In genomic region chr17:35222299-35222698, GRCm38 (mm10) we compare ENCODE assay signal across 13 mouse cellular contexts. TPM values are rescaled to one million over a fixed set of nuclear protein-coding genes. Genes with fewer than 3 reads are reported as not detected.
DNase-seq lines count a peak whose midpoint lies in the region; ATAC-seq and TF ChIP-seq lines count a peak whose summit lies in the region.
"Had no signal": no experiment of that assay in that cellular context is flagged by ENCODE, and none has a peak within 500 bp of the region (broad histone marks: within the 10 kb centered on the region; RNA-seq: fewer than 3 reads in every experiment).

No protein-coding gene starts in this region.

- H3K27ac ChIP-seq in hindbrain, embryonic 13.5 days, result no peak overlapping the region
- no peak overlapping the region for H3K27ac ChIP-seq in hindbrain, embryonic 16.5 days (ENCODE audit: low read depth, low read length)
- peak overlapping the region; percentile 69 for H3K27ac ChIP-seq in bone marrow macrophage, adult 2 months (ENCODE audit: insufficient read depth, low read depth, low read length)
- peak overlapping the region; percentile 35; the same call in 1 of the 2 replicates for H3K27ac ChIP-seq in liver, embryonic 16.5 days (ENCODE audit: low read length)
- H3K27ac ChIP-seq in stomach, postnatal 0 days (replicated peaks), result peak overlapping the region; percentile 40; the same call in 1 of the 2 replicates
- H3K27ac ChIP-seq: hindbrain, embryonic 10.5 days; midbrain, embryonic 12.5 days had no signal

- TF ChIP-seq EP300 in stomach, postnatal 0 days (optimal IDR thresholded peaks at IDR 0.05), result no peak

- no peak for TF ChIP-seq POLR2A in bone marrow macrophage, adult 2 months (IDR thresholded peaks at IDR 0.05; ENCODE audit: borderline replicate concordance, low read depth, low read length)

- no peak for ATAC-seq in hindbrain, embryonic 13.5 days (ENCODE audit: low FRiP score)
- no peak for ATAC-seq in hindbrain, embryonic 16.5 days
- ATAC-seq in liver, embryonic 16.5 days (ENCODE audit: low read depth), result 0 out of 2 replicates have a peak, but pooled peaks have one; percentile 20
- ATAC-seq in stomach, postnatal 0 days (ENCODE audit: low FRiP score, low TSS enrichment), result no peak

- H3K36me3 ChIP-seq in hindbrain, embryonic 13.5 days, result peaks cover 55% of the 10 kb centered on the region
- H3K36me3 ChIP-seq in hindbrain, embryonic 16.5 days (ENCODE audit: control insufficient read depth, insufficient read depth, low read length), result peaks cover under 1% of the 10 kb centered on the region; the same call in 1 of the 2 replicates
- H3K36me3 ChIP-seq in liver, embryonic 16.5 days (ENCODE audit: control insufficient read depth, insufficient read depth), result peaks cover 3% of the 10 kb centered on the region; the same call in 1 of the 2 replicates
- H3K36me3 ChIP-seq in stomach, postnatal 0 days (ENCODE audit: control insufficient read depth, insufficient read depth, low read length), result no peaks in the 10 kb centered on the region; the same call in 1 of the 2 replicates

- DNase-seq in stomach, postnatal 0 days (ENCODE audit: low spot score), result no peak
- DNase-seq in retina, embryonic 14.5 days (ENCODE audit: low spot score), result no peak
- no peak for DNase-seq in left cerebral cortex, adult 8-10 months (ENCODE audit: low spot score in 2 of 2)
- no peak for DNase-seq in gastrocnemius, postnatal 25 days

- H3K4me3 ChIP-seq in hindbrain, embryonic 13.5 days, result no peak overlapping the region
- H3K4me3 ChIP-seq in hindbrain, embryonic 16.5 days (ENCODE audit: low read length), result no peak overlapping the region
- H3K4me3 ChIP-seq in bone marrow macrophage, adult 2 months (ENCODE audit: insufficient read depth, low read length), result no peak overlapping the region
- H3K4me3 ChIP-seq in liver, embryonic 16.5 days (ENCODE audit: low read depth, low read length), result no peak overlapping the region
- no peak overlapping the region for H3K4me3 ChIP-seq in stomach, postnatal 0 days (ENCODE audit: low read depth, low read length)
- H3K4me3 ChIP-seq: hindbrain, embryonic 10.5 days; midbrain, embryonic 12.5 days had no signal

- no peaks in the 10 kb centered on the region for H3K9me3 ChIP-seq in hindbrain, embryonic 13.5 days
- no peaks in the 10 kb centered on the region for H3K9me3 ChIP-seq in hindbrain, embryonic 16.5 days (ENCODE audit: control insufficient read depth, low read length)
- no peaks in the 10 kb centered on the region for H3K9me3 ChIP-seq in liver, embryonic 16.5 days (replicated peaks; ENCODE audit: control insufficient read depth, low read length)
- no peaks in the 10 kb centered on the region for H3K9me3 ChIP-seq in stomach, postnatal 0 days (ENCODE audit: control insufficient read depth, low read length)
- H3K9me3 ChIP-seq: hindbrain, embryonic 10.5 days; midbrain, embryonic 12.5 days had no signal

- H3K4me1 ChIP-seq in hindbrain, embryonic 13.5 days (replicated peaks), result no peaks in the 10 kb centered on the region
- H3K4me1 ChIP-seq in hindbrain, embryonic 16.5 days (ENCODE audit: control insufficient read depth, insufficient read depth, low read depth, low read length), result no peaks in the 10 kb centered on the region
- peaks cover 55% of the 10 kb centered on the region for H3K4me1 ChIP-seq in bone marrow macrophage, adult 2 months (ENCODE audit: control insufficient read depth, insufficient read depth, low read length)
- H3K4me1 ChIP-seq in liver, embryonic 16.5 days (ENCODE audit: control insufficient read depth, low read depth, low read length), result peaks cover 8% of the 10 kb centered on the region; the same call in 1 of the 2 replicates
- no peaks in the 10 kb centered on the region for H3K4me1 ChIP-seq in stomach, postnatal 0 days (replicated peaks; ENCODE audit: control insufficient read depth, insufficient read depth)
- H3K4me1 ChIP-seq: midbrain, embryonic 12.5 days had no signal

- WGBS in hindbrain, embryonic 13.5 days, result 68% methylated on average over 6 of the region's 6 CpGs
- 65% methylated on average over 6 of the region's 6 CpGs for WGBS in hindbrain, embryonic 16.5 days
- 43% methylated on average over 6 of the region's 6 CpGs for WGBS in liver, embryonic 16.5 days (ENCODE audit: insufficient replicate concordance)
- 58% methylated on average over 6 of the region's 6 CpGs for WGBS in stomach, postnatal 0 days

- no peak for TF ChIP-seq CTCF in bone marrow macrophage, adult 2 months (IDR thresholded peaks at IDR 0.05; ENCODE audit: low read depth, low read length)
- no peak for TF ChIP-seq CTCF in stomach, postnatal 0 days (IDR thresholded peaks at IDR 0.05; ENCODE audit: low read depth)

- H3K9ac ChIP-seq in hindbrain, embryonic 13.5 days, result 0 out of 2 replicates have a peak overlapping the region, but pooled peaks have one; percentile 19
- no peak overlapping the region for H3K9ac ChIP-seq in hindbrain, embryonic 16.5 days (ENCODE audit: low read depth, low read length)
- H3K9ac ChIP-seq in liver, embryonic 16.5 days (ENCODE audit: low read depth, low read length), result no peak overlapping the region
- H3K9ac ChIP-seq in stomach, postnatal 0 days (ENCODE audit: low read length), result no peak overlapping the region
- H3K9ac ChIP-seq: midbrain, embryonic 12.5 days had no signal

- no peaks in the 10 kb centered on the region for H3K27me3 ChIP-seq in hindbrain, embryonic 13.5 days
- H3K27me3 ChIP-seq in hindbrain, embryonic 16.5 days (replicated peaks; ENCODE audit: control insufficient read depth, insufficient read depth, low read length), result no peaks in the 10 kb centered on the region
- H3K27me3 ChIP-seq in liver, embryonic 16.5 days (ENCODE audit: control insufficient read depth, insufficient read depth, low read depth, low read length), result no peaks in the 10 kb centered on the region
- H3K27me3 ChIP-seq in stomach, postnatal 0 days (ENCODE audit: control insufficient read depth, insufficient read depth, low read length), result no peaks in the 10 kb centered on the region
- H3K27me3 ChIP-seq: midbrain, embryonic 12.5 days had no signal

- H3K4me2 ChIP-seq in hindbrain, embryonic 13.5 days, result no peak overlapping the region
- H3K4me2 ChIP-seq in hindbrain, embryonic 16.5 days (ENCODE audit: low read length), result no peak overlapping the region
- no peak overlapping the region for H3K4me2 ChIP-seq in liver, embryonic 16.5 days (ENCODE audit: low read depth, low read length)
- no peak overlapping the region for H3K4me2 ChIP-seq in stomach, postnatal 0 days (replicated peaks; ENCODE audit: low read depth)
- H3K4me2 ChIP-seq: midbrain, embryonic 12.5 days had no signal

RNA-seq across cellular contexts. Expression of gene Gm16181, which starts 1.7 kb away (rescaled TPM):
- 0.57 and 0.83 TPM in 2 replicates for polyA plus RNA-seq in hindbrain, embryonic 13.5 days (2015; fragmentation: Nextera tagmentation; extraction: Ambion mirVana)
- 0.34 and 0.45 TPM in 2 replicates for polyA plus RNA-seq in hindbrain, embryonic 16.5 days (2015; fragmentation: Nextera tagmentation; extraction: Ambion mirVana)
- not detected in 2 replicates for polyA plus RNA-seq in bone marrow macrophage, adult 2 months (2012; ENCODE audit: insufficient read depth, insufficient read length, missing spikeins)
- polyA plus RNA-seq in liver, embryonic 16.5 days (2015; fragmentation: Nextera tagmentation; extraction: Ambion mirVana), result not detected in 2 replicates
- 0.27 and 0.33 TPM in 2 replicates for polyA plus RNA-seq in stomach, postnatal 0 days (2015; fragmentation: Nextera tagmentation; extraction: Ambion mirVana)
- not detected for total RNA-seq in left cerebral cortex, adult 8-10 months (2022)
- total RNA-seq in gastrocnemius, postnatal 25 days (2021), result under 1 TPM in 1 of 2 experiments, not detected in 1; 0.70 TPM
- total RNA-seq: adrenal gland, postnatal 4 days; layer of hippocampus, adult 18-20 months; MEL had no signal

RNA-seq across cellular contexts. Expression of gene Atp6v1g2, which starts 11.2 kb away (rescaled TPM):
- 52.4 and 54.2 TPM in 2 replicates for polyA plus RNA-seq in hindbrain, embryonic 13.5 days (2015; fragmentation: Nextera tagmentation; extraction: Ambion mirVana)
- 140 and 151 TPM in 2 replicates for polyA plus RNA-seq in hindbrain, embryonic 16.5 days (2015; fragmentation: Nextera tagmentation; extraction: Ambion mirVana)
- polyA plus RNA-seq in bone marrow macrophage, adult 2 months (2012; ENCODE audit: insufficient read depth, insufficient read length, missing spikeins), result 11.2 and 15.1 TPM in 2 replicates
- 0.58 and 1.0 TPM in 2 replicates for polyA plus RNA-seq in liver, embryonic 16.5 days (2015; fragmentation: Nextera tagmentation; extraction: Ambion mirVana)
- polyA plus RNA-seq in stomach, postnatal 0 days (2015; fragmentation: Nextera tagmentation; extraction: Ambion mirVana), result 3.0 and 3.6 TPM in 2 replicates
- total RNA-seq in left cerebral cortex, adult 8-10 months (2022), result 100 to 1,000 TPM; 552 to 589 (median 575) TPM
- total RNA-seq in gastrocnemius, postnatal 25 days (2021), result 1 to 10 TPM; 1.9 to 2.3 TPM

RNA-seq across cellular contexts. Expression of gene Nfkbil1, which starts 13.3 kb away (rescaled TPM):
- polyA plus RNA-seq in hindbrain, embryonic 13.5 days (2015; fragmentation: Nextera tagmentation; extraction: Ambion mirVana), result 8.4 and 10.8 TPM in 2 replicates
- polyA plus RNA-seq in hindbrain, embryonic 16.5 days (2015; fragmentation: Nextera tagmentation; extraction: Ambion mirVana), result 9.8 and 10.1 TPM in 2 replicates
- polyA plus RNA-seq in bone marrow macrophage, adult 2 months (2012; ENCODE audit: insufficient read depth, insufficient read length, missing spikeins), result 15.5 and 15.7 TPM in 2 replicates
- 2.8 and 2.9 TPM in 2 replicates for polyA plus RNA-seq in liver, embryonic 16.5 days (2015; fragmentation: Nextera tagmentation; extraction: Ambion mirVana)
- polyA plus RNA-seq in stomach, postnatal 0 days (2015; fragmentation: Nextera tagmentation; extraction: Ambion mirVana), result 7.4 and 7.5 TPM in 2 replicates
- total RNA-seq in left cerebral cortex, adult 8-10 months (2022), result 10 to 100 TPM; 14.1 to 18.8 (median 17.1) TPM
- total RNA-seq in gastrocnemius, postnatal 25 days (2021), result 1 to 10 TPM; 5.6 to 6.8 TPM

RNA-seq across cellular contexts. Expression of gene Lta, which starts 17.1 kb away (rescaled TPM):
- polyA plus RNA-seq in hindbrain, embryonic 13.5 days (2015; fragmentation: Nextera tagmentation; extraction: Ambion mirVana), result 0.23 and 0.27 TPM in 2 replicates
- 0.37 and 0.80 TPM in 2 replicates for polyA plus RNA-seq in hindbrain, embryonic 16.5 days (2015; fragmentation: Nextera tagmentation; extraction: Ambion mirVana)
- polyA plus RNA-seq in bone marrow macrophage, adult 2 months (2012; ENCODE audit: insufficient read depth, insufficient read length, missing spikeins), result not detected in 2 replicates
- not detected in 2 replicates for polyA plus RNA-seq in liver, embryonic 16.5 days (2015; fragmentation: Nextera tagmentation; extraction: Ambion mirVana)
- polyA plus RNA-seq in stomach, postnatal 0 days (2015; fragmentation: Nextera tagmentation; extraction: Ambion mirVana), result 0.11 and 0.16 TPM in 2 replicates
- 1 to 10 TPM in 1 of 4 experiments, under 1 TPM in 3; 0.28 to 1.2 (median 0.58) TPM for total RNA-seq in left cerebral cortex, adult 8-10 months (2022)
- total RNA-seq in gastrocnemius, postnatal 25 days (2021), result under 1 TPM in 1 of 2 experiments, not detected in 1; 0.32 TPM
- total RNA-seq: MEL had no signal
- polyA plus RNA-seq: hindbrain, embryonic 10.5 days; midbrain, embryonic 12.5 days had no signal

RNA-seq across cellular contexts. Expression of gene Ddx39b, which starts 19.2 kb away (rescaled TPM):
- 391 and 410 TPM in 2 replicates for polyA plus RNA-seq in hindbrain, embryonic 13.5 days (2015; fragmentation: Nextera tagmentation; extraction: Ambion mirVana)
- polyA plus RNA-seq in hindbrain, embryonic 16.5 days (2015; fragmentation: Nextera tagmentation; extraction: Ambion mirVana), result 331 and 355 TPM in 2 replicates
- 164 and 169 TPM in 2 replicates for polyA plus RNA-seq in bone marrow macrophage, adult 2 months (2012; ENCODE audit: insufficient read depth, insufficient read length, missing spikeins)
- polyA plus RNA-seq in liver, embryonic 16.5 days (2015; fragmentation: Nextera tagmentation; extraction: Ambion mirVana), result 128 and 133 TPM in 2 replicates
- 143 and 145 TPM in 2 replicates for polyA plus RNA-seq in stomach, postnatal 0 days (2015; fragmentation: Nextera tagmentation; extraction: Ambion mirVana)
- 100 to 1,000 TPM; 175 to 212 (median 200) TPM for total RNA-seq in left cerebral cortex, adult 8-10 months (2022)
- total RNA-seq in gastrocnemius, postnatal 25 days (2021), result 10 to 100 TPM; 71.5 to 79.1 TPM

Comparison
In these comparisons a context has a peak if more than half of its experiments do, and no peak if none do; other contexts are left out.
1. H3K27ac ChIP-seq: peak in bone marrow macrophage, adult 2 months (single experiment), liver, embryonic 16.5 days (single experiment) and stomach, postnatal 0 days (single experiment); none in hindbrain, embryonic 13.5 days (single experiment) and hindbrain, embryonic 16.5 days (single experiment).